Mouse (Mus musculus) liver, embryonic 13.5 days (tissue): ENCODE results near the gene N4bp2. TPM values are rescaled to one million over a fixed set of nuclear protein-coding genes. Genes with fewer than 3 reads are reported as not detected.
"Not testable (repeated sequence)": the region's sequence is repeated elsewhere in the genome, so short reads cannot be mapped to it uniquely, and the experiment has no call there.

ENCODE experiments used
- ATAC-seq: fragments of 200-750 bp; cut with Nextera tagmentation; 2 replicates; pipeline ENCODE4 v1.8.0; 2017; ENCODE audit warnings: low read depth, mild to moderate bottlenecking, moderate number of reproducible peaks, moderate library complexity
- DNase-seq: peaks from one replicate; pipeline ENCODE4 v3.0.0; 2022
- H3K27ac ChIP-seq: fragments of 300-500 bp; sonication (generic); 2 replicates; pipeline ENCODE4 v1.5.1; 2015; ENCODE audit warnings: moderate library complexity, mild to moderate bottlenecking, inconsistent platforms
- H3K27me3 ChIP-seq: fragments of 300-500 bp; sonication (generic); 2 replicates; pipeline ENCODE4 v1.6.1; 2015; ENCODE audit warnings: mild to moderate bottlenecking, inconsistent platforms
- H3K36me3 ChIP-seq: fragments of 300-500 bp; sonication (generic); 2 replicates; pipeline ENCODE4 v1.6.1; 2015; ENCODE audit warnings: mild to moderate bottlenecking, inconsistent platforms
- H3K4me1 ChIP-seq: fragments of 300-500 bp; sonication (generic); replicated peaks from 2 replicates; pipeline ENCODE4 v1.6.1; 2015; ENCODE audit warnings: inconsistent platforms
- H3K4me2 ChIP-seq: fragments of 300-500 bp; sonication (generic); 2 replicates; pipeline ENCODE4 v1.6.1; 2015; ENCODE audit warnings: inconsistent platforms, mild to moderate bottlenecking, moderate library complexity
- H3K4me3 ChIP-seq: fragments of 300-500 bp; sonication (generic); replicated peaks from 2 replicates; pipeline ENCODE4 v1.5.1; 2015; ENCODE audit warnings: mild to moderate bottlenecking, inconsistent platforms
- H3K9ac ChIP-seq: fragments of 300-500 bp; sonication (generic); 2 replicates; pipeline ENCODE4 v1.6.1; 2015; ENCODE audit warnings: mild to moderate bottlenecking, inconsistent platforms
- H3K9me3 ChIP-seq: fragments of 300-500 bp; sonication (generic); replicated peaks from 2 replicates; pipeline ENCODE4 v1.6.1; 2016; ENCODE audit warnings: inconsistent platforms
- WGBS: fragments of 180-500 bp; shearing (Covaris S2); methylation state at CpG from one replicate; pipeline ENCODE4 v1.1.7; 2015; ENCODE audit not compliant: insufficient replicate concordance; 5-methylcytosine and 5-hydroxymethylcytosine counted together
- polyA plus RNA-seq: library from polyadenylated mRNA; unstranded; fragments of >200 nt; fragmentation: Nextera tagmentation; extraction: Ambion mirVana; gene quantifications from 2 replicates; pipeline ENCODE4 v1.2.1, GENCODE M21; 2015

The N4bp2 gene
- polyA plus RNA-seq, 1 experiment from 2014 or later, result 9.6 TPM

GRCm38 (mm10) chr5:65764786-65765634 is 1.7 kb downstream of the N4bp2 start:
- Histone ChIP-seq H3K4me2 (peak overlapping the region; percentile 97), H3K4me1 (peaks cover 29% of the 10 kb centered on the region), H3K27me3 (no peaks in the 10 kb centered on the region), H3K36me3 (no peaks in the 10 kb centered on the region), H3K9ac (peak overlapping the region; percentile 99), H3K27ac (peak overlapping the region; percentile 99), H3K9me3 (no peaks in the 10 kb centered on the region), H3K4me3 (peak overlapping the region; percentile 94)
- 7% methylated on average over 36 of the region's 36 CpGs for WGBS
- peak; percentile 89 for DNase-seq
- peak; percentile 86 for ATAC-seq

- Histone ChIP-seq H3K36me3 (no peaks in the 10 kb centered on the region), H3K4me1 (peaks cover 26% of the 10 kb centered on the region), H3K4me3 (peak overlapping the region; percentile 94), H3K4me2 (peak overlapping the region; percentile 97), H3K27me3 (no peaks in the 10 kb centered on the region), H3K27ac (peak overlapping the region; percentile 99; the same call in 1 of the 2 replicates), H3K9ac (peak overlapping the region; percentile 99), H3K9me3 (no peaks in the 10 kb centered on the region)
- DNase-seq (no peak), ATAC-seq (no peak)
- WGBS, result 65% methylated on average over 5 of the region's 5 CpGs
These were observed 2.3 kb downstream of the N4bp2 start for GRCm38 (mm10) chr5:65765635-65765911.

- no peaks in the 10 kb centered on the region for H3K9me3 ChIP-seq
- H3K9ac ChIP-seq, result no peak overlapping the region
- no peak overlapping the region for H3K4me3 ChIP-seq
- peaks cover 8% of the 10 kb centered on the region for H3K4me1 ChIP-seq
- H3K36me3 ChIP-seq, result peaks cover 6% of the 10 kb centered on the region; the same call in 1 of the 2 replicates
- WGBS, result 82% methylated on average over 5 of the region's 5 CpGs
- no peak overlapping the region for H3K4me2 ChIP-seq
- no peaks in the 10 kb centered on the region for H3K27me3 ChIP-seq
- H3K27ac ChIP-seq, result no peak overlapping the region
- ATAC-seq (no peak), DNase-seq (no peak)
These were observed 4.7 kb downstream of the N4bp2 start for GRCm38 (mm10) chr5:65768007-65768406.

- peaks cover 6% of the 10 kb centered on the region for H3K4me1 ChIP-seq
- DNase-seq, result no peak
- WGBS, result 87% methylated on average over 7 of the region's 7 CpGs
These were observed 6.7 kb downstream of the N4bp2 start for GRCm38 (mm10) chr5:65770065-65770464.

GRCm38 (mm10) chr5:65770493-65770892 is 7.2 kb downstream of the N4bp2 start:
- 84% methylated on average over 4 of the region's 4 CpGs for WGBS
- no peak overlapping the region for H3K9ac ChIP-seq
- no peak overlapping the region for H3K4me2 ChIP-seq
- no peaks in the 10 kb centered on the region for H3K9me3 ChIP-seq
- ATAC-seq (no peak), DNase-seq (no peak)
- H3K36me3 ChIP-seq, result peaks cover 12% of the 10 kb centered on the region; the same call in 1 of the 2 replicates
- H3K27me3 ChIP-seq, result no peaks in the 10 kb centered on the region
- H3K4me3 ChIP-seq, result no peak overlapping the region
- no peak overlapping the region for H3K27ac ChIP-seq
- peaks cover 2% of the 10 kb centered on the region for H3K4me1 ChIP-seq

More at GRCm38 (mm10) chr5:65770065-65770464, 6.7 kb downstream of the N4bp2 start:
- no peaks in the 10 kb centered on the region for H3K9me3 ChIP-seq
- no peak for ATAC-seq
- no peaks in the 10 kb centered on the region for H3K27me3 ChIP-seq
- peaks cover 9% of the 10 kb centered on the region; the same call in 1 of the 2 replicates for H3K36me3 ChIP-seq
- H3K9ac ChIP-seq, result no peak overlapping the region
- no peak overlapping the region for H3K27ac ChIP-seq
- H3K4me3 ChIP-seq, result no peak overlapping the region
- H3K4me2 ChIP-seq, result no peak overlapping the region

GRCm38 (mm10) chr5:65773957-65774356 is 10.6 kb downstream of the N4bp2 start:
- not testable (repeated sequence) for DNase-seq, H3K27me3 ChIP-seq, ATAC-seq, H3K27ac ChIP-seq, H3K9me3 ChIP-seq, H3K4me1 ChIP-seq, H3K4me3 ChIP-seq, H3K4me2 ChIP-seq, H3K9ac ChIP-seq
- WGBS, result 85% methylated on average over 3 of the region's 3 CpGs
- peaks cover 35% of the 10 kb centered on the region for H3K36me3 ChIP-seq

GRCm38 (mm10) chr5:65776166-65776565 is 12.8 kb downstream of the N4bp2 start:
- Histone ChIP-seq H3K9ac (no peak overlapping the region), H3K36me3 (peaks cover 47% of the 10 kb centered on the region), H3K4me1 (no peaks in the 10 kb centered on the region), H3K27me3 (no peaks in the 10 kb centered on the region), H3K27ac (no peak overlapping the region), H3K4me2 (no peak overlapping the region), H3K4me3 (no peak overlapping the region), H3K9me3 (no peaks in the 10 kb centered on the region)
- WGBS, result 76% methylated on average over 4 of the region's 4 CpGs
- no peak for ATAC-seq
- DNase-seq, result no peak

- no peaks in the 10 kb centered on the region for H3K27me3 ChIP-seq
- H3K4me1 ChIP-seq, result no peaks in the 10 kb centered on the region
- H3K27ac ChIP-seq, result no peak overlapping the region
- peaks cover 48% of the 10 kb centered on the region for H3K36me3 ChIP-seq
- H3K4me3 ChIP-seq, result no peak overlapping the region
- WGBS, result 93% methylated on average over 3 of the region's 3 CpGs
- 0 out of 2 replicates have a peak, but pooled peaks have one; percentile 15 for ATAC-seq
- H3K9me3 ChIP-seq, result no peaks in the 10 kb centered on the region
- no peak overlapping the region for H3K4me2 ChIP-seq
- H3K9ac ChIP-seq, result no peak overlapping the region
- no peak for DNase-seq
These were observed 13.6 kb downstream of the N4bp2 start for GRCm38 (mm10) chr5:65776907-65777306.

- H3K27me3 ChIP-seq, H3K4me3 ChIP-seq, DNase-seq, H3K4me1 ChIP-seq, H3K9me3 ChIP-seq, H3K27ac ChIP-seq, H3K4me2 ChIP-seq, H3K9ac ChIP-seq, ATAC-seq: not testable (repeated sequence)
- H3K36me3 ChIP-seq, result peaks cover 48% of the 10 kb centered on the region
- 91% methylated on average over 4 of the region's 4 CpGs for WGBS
These were observed 15.7 kb downstream of the N4bp2 start for GRCm38 (mm10) chr5:65778986-65779385.

GRCm38 (mm10) chr5:65779401-65780063 is 16.2 kb downstream of the N4bp2 start:
- ATAC-seq (no peak), DNase-seq (no peak)
- WGBS, result 68% methylated on average over 3 of the region's 3 CpGs
- H3K36me3 ChIP-seq, result peaks cover 50% of the 10 kb centered on the region
- no peak overlapping the region for H3K27ac ChIP-seq
- no peak overlapping the region for H3K9ac ChIP-seq
- H3K27me3 ChIP-seq, result no peaks in the 10 kb centered on the region
- no peak overlapping the region for H3K4me2 ChIP-seq
- H3K9me3 ChIP-seq, result no peaks in the 10 kb centered on the region
- H3K4me1 ChIP-seq, result no peaks in the 10 kb centered on the region
- no peak overlapping the region for H3K4me3 ChIP-seq

GRCm38 (mm10) chr5:65781147-65781715 is 17.9 kb downstream of the N4bp2 start:
- Histone ChIP-seq H3K27me3 (no peaks in the 10 kb centered on the region), H3K9me3 (no peaks in the 10 kb centered on the region), H3K4me2 (no peak overlapping the region), H3K27ac (no peak overlapping the region), H3K4me1 (peaks cover 2% of the 10 kb centered on the region; the same call in 1 of the 2 replicates), H3K9ac (no peak overlapping the region), H3K36me3 (peaks cover 42% of the 10 kb centered on the region), H3K4me3 (no peak overlapping the region)
- ATAC-seq (no peak), DNase-seq (no peak)
- WGBS, result 62% methylated on average over 5 of the region's 5 CpGs
